Mouse (Mus musculus) limb, embryonic 10.5 days (tissue): Measurements from ENCODE around the gene Ccl20. TPM values are rescaled to one million over a fixed set of nuclear protein-coding genes. Genes with fewer than 3 reads are reported as not detected.

ENCODE experiments used
- DNase-seq: peaks from one replicate; pipeline ENCODE4 v3.0.0-alpha.2; 2017; ENCODE audit warnings: low spot score
- H3K27ac ChIP-seq: fragments of 300-500 bp; sonication (generic); 2 replicates; pipeline ENCODE4 v1.5.1; 2016; ENCODE audit warnings: mild to moderate bottlenecking
- H3K27me3 ChIP-seq: fragments of 300-500 bp; sonication (generic); 2 replicates; pipeline ENCODE4 v1.6.1; 2016; ENCODE audit warnings: low read depth, mild to moderate bottlenecking; ENCODE audit not compliant: poor library complexity, severe bottlenecking
- H3K36me3 ChIP-seq: fragments of 300-500 bp; sonication (generic); 2 replicates; pipeline ENCODE4 v1.6.1; 2016; ENCODE audit warnings: mild to moderate bottlenecking, moderate library complexity
- H3K4me1 ChIP-seq: fragments of 300-500 bp; sonication (generic); 2 replicates; pipeline ENCODE4 v1.6.1; 2016
- H3K4me3 ChIP-seq: fragments of 300-500 bp; sonication (generic); 2 replicates; pipeline ENCODE4 v1.5.1; 2016; ENCODE audit warnings: mild to moderate bottlenecking, moderate library complexity
- H3K9me3 ChIP-seq: fragments of 300-500 bp; sonication (generic); replicated peaks from 2 replicates; pipeline ENCODE4 v1.6.1; 2016; ENCODE audit warnings: mild to moderate bottlenecking
- WGBS: fragments of 180-500 bp; shearing (Covaris S2); methylation state at CpG from one replicate; pipeline ENCODE4 v1.1.7; 2016; 5-methylcytosine and 5-hydroxymethylcytosine counted together
- polyA plus RNA-seq: library from polyadenylated mRNA; unstranded; fragments of >200 nt; fragmentation: Nextera tagmentation; extraction: Ambion mirVana; gene quantifications from 2 replicates; pipeline ENCODE4 v1.2.1, GENCODE M21; 2016

Ccl20 gene
- polyA plus RNA-seq, 1 experiment from 2014 or later: not detected

DNA sequence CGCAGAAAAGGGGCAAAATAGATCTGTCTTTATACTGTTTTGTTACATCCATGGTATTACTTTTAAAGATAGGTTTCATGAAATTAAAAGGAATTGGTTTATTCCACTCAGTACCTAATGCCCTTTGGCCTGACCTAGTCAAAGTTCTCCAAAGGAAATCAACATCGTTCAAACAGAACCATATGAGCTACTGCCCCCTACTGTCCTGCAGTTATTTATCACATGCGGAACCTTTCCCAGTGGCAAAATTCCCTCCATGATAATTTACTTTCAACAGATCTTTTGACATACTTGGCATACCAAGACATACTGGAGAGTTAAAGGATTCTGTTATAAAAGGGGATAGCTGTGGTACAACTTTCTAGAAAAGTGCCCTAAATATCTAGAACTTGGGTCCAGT is 33.7 kb downstream of the Ccl20 start:
- WGBS: 71% methylated on average over 3 of the region's 3 CpGs

GRCm38 (mm10) chr1:83152961-83153360 is 36.4 kb downstream of the Ccl20 start:
- H3K9me3 ChIP-seq: no peaks in the 10 kb centered on the region
- no peaks in the 10 kb centered on the region for H3K4me1 ChIP-seq
- 91% methylated on average over 3 of the region's 3 CpGs for WGBS
- no peaks in the 10 kb centered on the region for H3K27me3 ChIP-seq
- H3K4me3 ChIP-seq: no peak overlapping the region
- H3K36me3 ChIP-seq: no peaks in the 10 kb centered on the region
- no peak overlapping the region for H3K27ac ChIP-seq
- no peak for DNase-seq

More for the DNA sequence above, 33.7 kb downstream of the Ccl20 start:
- Histone ChIP-seq H3K4me1 (no peaks in the 10 kb centered on the region), H3K27ac (no peak overlapping the region), H3K4me3 (no peak overlapping the region), H3K9me3 (no peaks in the 10 kb centered on the region), H3K36me3 (no peaks in the 10 kb centered on the region), H3K27me3 (no peaks in the 10 kb centered on the region)
- no peak for DNase-seq

GRCm38 (mm10) chr1:83156876-83157275 is 40.3 kb downstream of the Ccl20 start:
- H3K36me3 ChIP-seq: no peaks in the 10 kb centered on the region
- no peak for DNase-seq
- no peaks in the 10 kb centered on the region for H3K4me1 ChIP-seq
- H3K4me3 ChIP-seq: no peak overlapping the region
- no peaks in the 10 kb centered on the region for H3K27me3 ChIP-seq
- no peaks in the 10 kb centered on the region for H3K9me3 ChIP-seq
- WGBS: 64% methylated on average over 1 of the region's 1 CpGs
- no peak overlapping the region for H3K27ac ChIP-seq

DNA sequence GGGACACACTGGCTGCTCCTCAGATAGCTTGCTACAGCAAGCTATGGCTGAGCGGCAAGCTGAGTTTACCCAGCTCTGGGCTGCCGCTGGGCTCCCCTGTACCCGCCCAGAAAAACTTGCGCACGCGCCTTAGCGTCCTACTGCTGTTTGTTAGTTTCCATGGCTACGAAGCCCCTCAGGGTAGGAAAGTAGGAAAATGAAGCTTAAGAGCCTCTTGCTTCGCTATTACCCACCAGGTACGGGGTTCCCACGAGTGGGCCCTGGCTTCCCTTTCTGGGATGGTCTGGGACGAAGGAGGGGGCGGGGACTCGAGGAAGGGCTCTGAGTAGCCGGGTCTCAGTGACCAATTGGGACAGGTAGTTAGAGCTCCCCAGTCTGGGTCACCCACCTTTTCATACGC is 43.0 kb downstream of the Ccl20 start, which contains the start of gene Daw1:
Gene Daw1, plus strand, starts transcription at position 150 of the 400 bp plus-strand sequence.
- Histone ChIP-seq H3K27ac (peak within 1 kb of the TSS; percentile 84), H3K4me1 (no peaks in the 10 kb centered on the region), H3K4me3 (peak within 1 kb of the TSS; percentile 64), H3K27me3 (no peaks in the 10 kb centered on the region), H3K36me3 (no peaks in the 10 kb centered on the region), H3K9me3 (no peaks in the 10 kb centered on the region)
- DNase-seq: peak; percentile 90
- 1% methylated on average over 16 of the region's 16 CpGs for WGBS

DNA sequence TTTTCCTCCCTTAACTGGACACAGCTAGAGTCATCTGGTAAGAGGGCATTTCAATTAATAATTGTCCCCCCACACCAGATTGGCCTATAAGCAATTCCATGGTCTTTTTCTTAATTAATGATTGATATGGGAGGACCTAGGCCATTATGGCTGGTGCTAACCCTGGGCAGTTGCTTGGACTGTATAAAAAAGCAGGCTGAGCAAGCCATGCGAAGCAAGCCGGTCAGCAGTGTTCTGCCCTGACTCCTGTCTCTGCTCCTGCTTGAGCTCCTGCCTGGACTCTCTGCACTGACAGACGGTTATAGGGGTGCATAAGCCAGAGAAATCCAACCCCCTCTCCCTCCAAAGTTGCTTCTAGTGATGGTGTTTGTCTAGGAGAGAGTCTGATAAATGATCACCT is 45.1 kb downstream of the Ccl20 start:
- WGBS: 80% methylated on average over 3 of the region's 3 CpGs

GRCm38 (mm10) chr1:83164027-83164426 is 47.5 kb downstream of the Ccl20 start:
- H3K9me3 ChIP-seq: no peaks in the 10 kb centered on the region
- no peak overlapping the region for H3K4me3 ChIP-seq
- no peak overlapping the region for H3K27ac ChIP-seq
- H3K4me1 ChIP-seq: peaks cover 1% of the 10 kb centered on the region; the same call in 1 of the 2 replicates
- no peak for DNase-seq
- no peaks in the 10 kb centered on the region for H3K36me3 ChIP-seq
- WGBS: 83% methylated on average over 3 of the region's 3 CpGs
- no peaks in the 10 kb centered on the region for H3K27me3 ChIP-seq

More for the DNA sequence above, 45.1 kb downstream of the Ccl20 start:
- no peaks in the 10 kb centered on the region for H3K9me3 ChIP-seq
- no peak overlapping the region for H3K27ac ChIP-seq
- H3K36me3 ChIP-seq: no peaks in the 10 kb centered on the region
- no peaks in the 10 kb centered on the region for H3K4me1 ChIP-seq
- no peaks in the 10 kb centered on the region for H3K27me3 ChIP-seq
- no peak for DNase-seq
- no peak overlapping the region for H3K4me3 ChIP-seq

Other genes starting within 250 kb of the Ccl20 start
- 0.19 TPM in 1 of 2 replicates, not detected in the other for gene A030005L19Rik, start 203.4 kb upstream of the Ccl20 start, polyA plus RNA-seq
- gene A030014E15Rik, start 191.8 kb upstream of the Ccl20 start, polyA plus RNA-seq: not detected in 2 replicates
- gene Gm6217, start 185.4 kb upstream of the Ccl20 start, polyA plus RNA-seq: not detected in 2 replicates
- not detected in 2 replicates for gene A030003K21Rik, start 173.4 kb upstream of the Ccl20 start, polyA plus RNA-seq
- not detected in 2 replicates for gene Gm7544, start 160.8 kb upstream of the Ccl20 start, polyA plus RNA-seq
- gene Gm47955, start 156.5 kb upstream of the Ccl20 start, polyA plus RNA-seq: not detected in 2 replicates
- gene Gm47959, start 116.2 kb upstream of the Ccl20 start, polyA plus RNA-seq: not detected in 2 replicates
- 0.33 and 0.45 TPM in 2 replicates for gene Slc19a3, start 78.3 kb upstream of the Ccl20 start, polyA plus RNA-seq
- gene Krtap28-10, start 74.3 kb upstream of the Ccl20 start, polyA plus RNA-seq: not detected in 2 replicates
- not detected in 2 replicates for gene Gm47969, start 71.8 kb upstream of the Ccl20 start, polyA plus RNA-seq
- gene A030005K14Rik, start 57.4 kb upstream of the Ccl20 start, polyA plus RNA-seq: not detected in 2 replicates
- not detected in 2 replicates for gene Krtap28-13, start 55.8 kb upstream of the Ccl20 start, polyA plus RNA-seq
- gene Daw1, start 43.0 kb downstream of the Ccl20 start, polyA plus RNA-seq: not detected in 2 replicates